Mouse (Mus musculus): ENCODE results near the gene Tysnd1. TPM values are rescaled to one million over a fixed set of nuclear protein-coding genes. Genes with fewer than 3 reads are reported as not detected.

Tysnd1 gene
- polyA plus RNA-seq, 1 experiment from 2014 or later = 40.3 TPM

DNA sequence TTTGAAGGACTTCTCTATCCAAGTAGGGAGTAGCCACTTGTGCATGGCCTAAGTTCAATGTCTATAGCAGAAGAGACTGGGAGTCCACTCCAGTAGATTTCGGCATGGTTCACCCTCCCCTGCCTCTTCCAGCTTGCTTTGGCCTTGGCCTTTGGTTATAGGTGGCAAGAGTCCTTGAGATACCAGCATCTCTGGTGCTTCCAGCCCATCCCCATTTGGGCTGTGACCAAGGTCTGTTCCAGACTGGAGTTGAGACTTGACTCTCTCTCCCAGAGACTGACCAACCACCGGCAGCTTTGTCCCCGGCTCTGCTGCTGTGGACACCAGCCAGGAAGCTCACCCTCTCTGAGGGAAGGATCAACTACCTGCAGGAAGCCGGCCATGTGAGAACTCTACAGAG lies 42.8 kb downstream of the Tysnd1 start:
- H3K9me3 ChIP-seq (ENCODE audit: control insufficient read depth, low read length) = no peaks in the 10 kb centered on the region
- WGBS = 90% methylated on average over 4 of the region's 4 CpGs
- H3K27me3 ChIP-seq (ENCODE audit: control insufficient read depth, insufficient read depth, low read length) = no peaks in the 10 kb centered on the region
- no peak overlapping the region for H3K4me2 ChIP-seq (replicated peaks; ENCODE audit: low read depth, low read length)
- no peak for ATAC-seq (ENCODE audit: low FRiP score, low TSS enrichment)
- H3K36me3 ChIP-seq (ENCODE audit: control insufficient read depth, insufficient read depth, low read length) = peaks cover 50% of the 10 kb centered on the region
- H3K27ac ChIP-seq (ENCODE audit: low read depth, low read length) = no peak overlapping the region
- H3K4me3 ChIP-seq (ENCODE audit: low read length) = no peak overlapping the region
- no peaks in the 10 kb centered on the region for H3K4me1 ChIP-seq (ENCODE audit: control insufficient read depth, insufficient read depth, low read length)
- H3K9ac ChIP-seq (ENCODE audit: low read depth, low read length) = no peak overlapping the region

DNA sequence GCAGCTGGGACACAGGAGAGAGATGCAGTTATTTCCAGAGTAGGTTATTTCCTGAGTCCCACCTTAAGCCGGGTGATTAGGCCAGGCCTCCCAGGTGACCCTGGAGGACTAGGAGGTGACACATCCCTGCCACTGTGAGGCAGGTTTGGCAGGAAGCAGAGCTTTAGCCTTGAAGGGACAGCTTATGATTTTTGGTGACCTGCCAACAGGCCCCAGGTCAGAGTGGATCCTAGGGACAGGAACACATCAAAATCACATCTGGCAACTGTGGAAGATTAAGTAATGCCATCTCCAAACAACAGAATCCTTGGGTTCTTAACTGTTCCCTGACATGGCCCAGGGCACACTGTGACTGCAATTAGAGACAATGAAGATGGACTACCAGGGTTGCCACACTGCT lies 46.0 kb downstream of the Tysnd1 start:
- peaks cover 2% of the 10 kb centered on the region; the same call in 1 of the 2 replicates for H3K9me3 ChIP-seq (ENCODE audit: control insufficient read depth, low read length)

DNA sequence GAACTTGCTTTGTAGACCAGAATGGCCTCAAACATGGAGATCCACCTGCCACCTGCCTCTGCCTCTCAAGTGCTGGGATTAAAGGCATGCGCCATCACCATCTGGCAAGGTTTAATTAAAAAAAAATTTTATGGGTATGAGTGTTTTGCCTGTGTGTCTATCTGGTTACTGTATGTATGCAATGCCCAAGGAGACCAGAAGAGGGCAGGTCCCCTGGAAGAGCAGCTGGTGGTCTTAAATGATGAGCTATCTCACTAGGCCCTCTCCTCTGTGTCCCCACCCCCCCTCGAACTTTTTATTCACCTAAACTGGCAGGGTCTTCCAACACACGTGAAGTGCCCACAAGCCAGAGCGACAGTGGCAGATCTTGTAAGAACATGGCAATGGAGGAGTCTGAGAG lies 46.6 kb downstream of the Tysnd1 start:
- no peak overlapping the region for H3K4me2 ChIP-seq (replicated peaks; ENCODE audit: low read depth, low read length)
- H3K36me3 ChIP-seq (ENCODE audit: control insufficient read depth, insufficient read depth, low read length) = peaks cover 83% of the 10 kb centered on the region
- no peak overlapping the region for H3K4me3 ChIP-seq (ENCODE audit: low read length)
- ATAC-seq (ENCODE audit: low FRiP score, low TSS enrichment) = no peak
- H3K9me3 ChIP-seq (ENCODE audit: control insufficient read depth, low read length) = peaks cover 2% of the 10 kb centered on the region; the same call in 1 of the 2 replicates
- no peaks in the 10 kb centered on the region for H3K4me1 ChIP-seq (ENCODE audit: control insufficient read depth, insufficient read depth, low read length)
- no peak overlapping the region for H3K9ac ChIP-seq (ENCODE audit: low read depth, low read length)
- no peaks in the 10 kb centered on the region for H3K27me3 ChIP-seq (ENCODE audit: control insufficient read depth, insufficient read depth, low read length)
- no peak overlapping the region for H3K27ac ChIP-seq (ENCODE audit: low read depth, low read length)
- 92% methylated on average over 4 of the region's 4 CpGs for WGBS

More for the DNA sequence above, 46.0 kb downstream of the Tysnd1 start:
- Histone ChIP-seq H3K4me3 (ENCODE audit: low read length) (no peak overlapping the region), H3K27me3 (ENCODE audit: control insufficient read depth, insufficient read depth, low read length) (no peaks in the 10 kb centered on the region), H3K27ac (ENCODE audit: low read depth, low read length) (no peak overlapping the region), H3K4me1 (ENCODE audit: control insufficient read depth, insufficient read depth, low read length) (no peaks in the 10 kb centered on the region), H3K9ac (ENCODE audit: low read depth, low read length) (no peak overlapping the region), H3K36me3 (ENCODE audit: control insufficient read depth, insufficient read depth, low read length) (peaks cover 77% of the 10 kb centered on the region), H3K4me2 (replicated peaks; ENCODE audit: low read depth, low read length) (no peak overlapping the region)
- 92% methylated on average over 1 of the region's 1 CpGs for WGBS
- no peak for ATAC-seq (ENCODE audit: low FRiP score, low TSS enrichment)

DNA sequence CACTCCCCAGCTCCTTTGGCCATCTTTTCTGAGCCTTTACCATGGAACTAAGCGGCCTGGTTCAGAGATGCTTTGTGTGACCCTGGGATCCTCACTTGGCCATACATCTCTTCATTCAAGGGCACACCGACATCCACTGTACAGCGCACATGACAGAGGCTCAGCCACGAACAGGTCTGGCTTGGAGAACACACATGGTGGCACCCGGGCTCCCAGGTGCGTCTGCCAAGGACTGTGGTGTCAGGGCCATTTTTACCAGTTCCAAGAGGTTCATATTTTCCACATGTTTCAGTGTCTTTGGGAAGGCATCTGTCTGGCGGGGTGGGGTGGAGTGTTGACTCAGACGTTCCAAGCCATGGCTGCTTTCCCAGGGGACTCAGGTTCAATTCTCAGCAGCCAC lies 47.0 kb downstream of the Tysnd1 start:
- Histone ChIP-seq H3K4me1 (ENCODE audit: control insufficient read depth, insufficient read depth, low read length) (no peaks in the 10 kb centered on the region), H3K4me3 (ENCODE audit: low read length) (no peak overlapping the region), H3K9ac (ENCODE audit: low read depth, low read length) (no peak overlapping the region), H3K27me3 (ENCODE audit: control insufficient read depth, insufficient read depth, low read length) (no peaks in the 10 kb centered on the region), H3K36me3 (ENCODE audit: control insufficient read depth, insufficient read depth, low read length) (peaks cover 88% of the 10 kb centered on the region), H3K4me2 (replicated peaks; ENCODE audit: low read depth, low read length) (no peak overlapping the region), H3K27ac (ENCODE audit: low read depth, low read length) (no peak overlapping the region), H3K9me3 (ENCODE audit: control insufficient read depth, low read length) (peaks cover 2% of the 10 kb centered on the region; the same call in 1 of the 2 replicates)
- ATAC-seq (ENCODE audit: low FRiP score, low TSS enrichment) = no peak
- 94% methylated on average over 8 of the region's 8 CpGs for whole genome bisulfite sequencing

DNA sequence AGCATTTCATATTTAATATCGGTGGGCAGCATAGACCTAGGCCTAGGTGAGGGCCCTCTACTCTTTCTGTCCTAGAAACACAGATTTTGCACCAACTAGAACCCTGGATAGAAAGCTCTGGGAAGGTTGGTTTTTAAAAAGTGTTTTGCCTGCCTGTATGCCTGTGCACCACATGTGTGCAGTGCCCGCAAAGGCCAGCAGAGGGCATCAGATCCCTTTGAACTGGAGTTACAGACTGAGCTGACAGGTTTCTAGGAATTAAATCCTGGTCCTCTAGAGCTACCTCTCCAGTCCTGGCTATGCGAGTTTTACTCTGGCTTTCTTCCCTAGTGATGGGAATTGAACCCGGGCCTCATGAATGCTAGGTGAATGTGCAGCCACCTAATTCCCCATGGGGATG lies 49.8 kb downstream of the Tysnd1 start:
- Histone ChIP-seq H3K4me1 (ENCODE audit: control insufficient read depth, insufficient read depth, low read length) (no peaks in the 10 kb centered on the region), H3K4me2 (replicated peaks; ENCODE audit: low read depth, low read length) (no peak overlapping the region), H3K27me3 (ENCODE audit: control insufficient read depth, insufficient read depth, low read length) (no peaks in the 10 kb centered on the region), H3K9me3 (ENCODE audit: control insufficient read depth, low read length) (peaks cover 2% of the 10 kb centered on the region; the same call in 1 of the 2 replicates), H3K36me3 (ENCODE audit: control insufficient read depth, insufficient read depth, low read length) (peaks cover 86% of the 10 kb centered on the region), H3K9ac (ENCODE audit: low read depth, low read length) (no peak overlapping the region), H3K27ac (ENCODE audit: low read depth, low read length) (no peak overlapping the region), H3K4me3 (ENCODE audit: low read length) (no peak overlapping the region)
- 90% methylated on average over 4 of the region's 4 CpGs for WGBS
- ATAC-seq (ENCODE audit: low FRiP score, low TSS enrichment) = no peak

DNA sequence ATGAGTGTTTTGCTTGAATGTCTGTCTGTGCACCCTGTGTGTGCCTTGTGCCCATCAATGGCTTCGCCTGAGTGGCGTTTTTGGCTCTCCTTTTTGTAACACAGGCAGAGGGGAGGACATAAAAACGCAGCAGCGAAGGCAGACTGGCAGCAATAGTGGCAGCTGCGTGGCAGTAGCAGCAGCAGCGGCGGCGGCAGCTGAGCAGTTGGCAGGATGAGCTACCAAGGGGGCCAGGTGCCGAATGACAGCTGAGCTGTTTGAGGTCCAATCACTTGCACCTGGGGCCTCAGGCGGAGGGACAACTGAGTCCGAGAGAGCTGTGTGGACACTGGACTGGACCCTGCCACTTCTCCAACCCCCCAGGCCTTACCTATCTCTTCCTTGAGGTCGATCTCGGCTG lies 52.0 kb downstream of the Tysnd1 start:
- 93% methylated on average over 13 of the region's 13 CpGs for WGBS
- no peak overlapping the region for H3K4me2 ChIP-seq (replicated peaks; ENCODE audit: low read depth, low read length)
- H3K4me1 ChIP-seq (ENCODE audit: control insufficient read depth, insufficient read depth, low read length) = no peaks in the 10 kb centered on the region
- no peak overlapping the region for H3K9ac ChIP-seq (ENCODE audit: low read depth, low read length)
- no peak for ATAC-seq (ENCODE audit: low FRiP score, low TSS enrichment)
- H3K27me3 ChIP-seq (ENCODE audit: control insufficient read depth, insufficient read depth, low read length) = no peaks in the 10 kb centered on the region
- H3K9me3 ChIP-seq (ENCODE audit: control insufficient read depth, low read length) = peaks cover 2% of the 10 kb centered on the region; the same call in 1 of the 2 replicates
- no peak overlapping the region for H3K27ac ChIP-seq (ENCODE audit: low read depth, low read length)
- peaks cover 84% of the 10 kb centered on the region for H3K36me3 ChIP-seq (ENCODE audit: control insufficient read depth, insufficient read depth, low read length)
- H3K4me3 ChIP-seq (ENCODE audit: low read length) = no peak overlapping the region

DNA sequence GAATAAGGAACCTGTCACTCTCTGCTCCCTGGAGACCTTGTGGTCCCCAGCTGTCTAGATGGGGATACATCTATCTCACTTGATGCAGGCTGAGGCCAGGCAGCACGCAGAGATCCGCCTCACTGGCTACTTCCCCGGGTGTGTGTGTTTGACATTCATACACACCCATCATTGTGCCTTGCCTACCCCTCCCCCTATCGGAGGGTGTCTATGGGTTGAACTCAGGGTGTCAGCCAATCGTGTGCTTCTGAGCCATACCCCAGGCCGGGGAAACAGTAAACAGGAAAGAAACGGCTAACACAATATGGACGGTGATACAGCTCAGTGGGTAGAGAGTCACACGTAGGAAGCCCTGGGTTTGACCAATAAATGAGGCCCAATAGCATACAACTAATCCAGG lies 54.7 kb downstream of the Tysnd1 start:
- Histone ChIP-seq H3K4me3 (ENCODE audit: low read length) (no peak overlapping the region), H3K9ac (ENCODE audit: low read depth, low read length) (no peak overlapping the region), H3K36me3 (ENCODE audit: control insufficient read depth, insufficient read depth, low read length) (peaks cover 82% of the 10 kb centered on the region), H3K9me3 (ENCODE audit: control insufficient read depth, low read length) (peaks cover 2% of the 10 kb centered on the region; the same call in 1 of the 2 replicates), H3K27me3 (ENCODE audit: control insufficient read depth, insufficient read depth, low read length) (no peaks in the 10 kb centered on the region), H3K4me2 (replicated peaks; ENCODE audit: low read depth, low read length) (no peak overlapping the region), H3K4me1 (ENCODE audit: control insufficient read depth, insufficient read depth, low read length) (no peaks in the 10 kb centered on the region), H3K27ac (ENCODE audit: low read depth, low read length) (no peak overlapping the region)
- 91% methylated on average over 9 of the region's 9 CpGs for WGBS
- no peak for ATAC-seq (ENCODE audit: low FRiP score, low TSS enrichment)

DNA sequence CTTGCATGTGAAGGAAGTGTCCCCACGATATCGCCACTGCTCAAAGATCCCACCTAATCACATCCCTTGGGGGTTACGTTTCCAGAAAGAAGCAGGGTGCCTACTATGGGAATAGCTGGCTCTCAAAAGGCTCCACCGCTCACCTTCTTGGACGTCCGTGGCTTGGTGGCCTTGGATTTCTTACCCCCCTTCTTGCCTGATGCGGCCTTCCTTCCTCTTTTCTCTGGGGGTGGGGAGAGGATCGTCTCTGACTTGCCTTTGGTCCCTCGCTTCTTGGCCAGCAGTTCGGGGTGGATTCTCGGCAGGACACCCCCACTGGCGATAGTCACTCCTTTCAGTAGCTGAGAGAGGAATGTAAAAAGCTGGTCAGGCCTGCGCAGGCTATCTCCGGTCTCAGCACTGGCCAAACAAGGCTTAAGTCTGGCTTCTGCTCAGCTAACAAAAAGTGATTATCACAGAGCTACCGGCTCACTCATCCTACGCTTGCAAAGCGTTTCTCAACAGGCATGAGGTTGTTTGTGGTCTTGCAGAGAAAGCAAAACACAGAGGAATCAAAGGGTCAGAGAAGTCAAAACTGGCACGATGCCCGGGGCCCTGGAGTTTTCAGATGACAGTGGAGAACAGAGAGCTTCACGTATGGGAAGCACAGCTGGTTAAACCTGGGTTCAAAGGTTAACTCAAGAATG lies 56.4 kb downstream of the Tysnd1 start:
- Histone ChIP-seq H3K36me3 (ENCODE audit: control insufficient read depth, insufficient read depth, low read length) (peaks cover 80% of the 10 kb centered on the region), H3K27ac (ENCODE audit: low read depth, low read length) (no peak overlapping the region), H3K9me3 (ENCODE audit: control insufficient read depth, low read length) (no peaks in the 10 kb centered on the region), H3K9ac (ENCODE audit: low read depth, low read length) (no peak overlapping the region), H3K27me3 (ENCODE audit: control insufficient read depth, insufficient read depth, low read length) (no peaks in the 10 kb centered on the region), H3K4me2 (replicated peaks; ENCODE audit: low read depth, low read length) (no peak overlapping the region), H3K4me3 (ENCODE audit: low read length) (no peak overlapping the region), H3K4me1 (ENCODE audit: control insufficient read depth, insufficient read depth, low read length) (no peaks in the 10 kb centered on the region)
- ATAC-seq (ENCODE audit: low FRiP score, low TSS enrichment) = no peak
- WGBS = 87% methylated on average over 20 of the region's 20 CpGs
